Mouse (Mus musculus): Measurements from ENCODE around the gene Tmem88.

- TF ChIP-seq POLR2A (IDR thresholded peaks at IDR 0.05; ENCODE audit: control insufficient read depth, extremely low read depth, insufficient read depth, low read length, poor library complexity) (no peak), CTCF (IDR thresholded peaks at IDR 0.05; ENCODE audit: borderline replicate concordance, control insufficient read depth, extremely low read depth, insufficient read depth, low read length, poor library complexity) (no peak)
Observed at GRCm38 (mm10) chr11:69413221-69414181, 15.5 kb upstream of the Tmem88 start, which contains the start of gene Kdm6b.

Measured in thymus, adult 2 months (tissue).